Comparison of ENCODE assay signal across 9 mouse cellular contexts in genomic region chr5:151056920-151057294, GRCm38 (mm10).
DNase-seq lines count a peak whose midpoint lies in the region; ATAC-seq and TF ChIP-seq lines count a peak whose summit lies in the region.
"Had no signal": no experiment of that assay in that cellular context is flagged by ENCODE, and none has a peak within 500 bp of the region (broad histone marks: within the 10 kb centered on the region; RNA-seq: fewer than 3 reads in every experiment).

No protein-coding gene starts in this region.

- no peak for ATAC-seq in hindbrain, embryonic 13.5 days (ENCODE audit: low FRiP score)
- ATAC-seq in liver, postnatal 0 days = peak; percentile 66
- ATAC-seq in CD4-positive, CD25-positive, alpha-beta regulatory T cell, adult 4 months = no peak

- no peak for TF ChIP-seq EP300 in liver, postnatal 0 days (IDR thresholded peaks at IDR 0.05; ENCODE audit: low read depth)

- TF ChIP-seq CTCF in liver, postnatal 0 days (IDR thresholded peaks at IDR 0.05; ENCODE audit: low read depth) = peak; percentile 57

- WGBS in embryonic facial prominence, embryonic 10.5 days = 62% methylated on average over 6 of the region's 6 CpGs
- WGBS in hindbrain, embryonic 13.5 days = 77% methylated on average over 6 of the region's 6 CpGs
- 30% methylated on average over 6 of the region's 6 CpGs for WGBS in liver, postnatal 0 days (ENCODE audit: insufficient replicate concordance)

- H3K27ac ChIP-seq in brown adipose tissue, adult 24 weeks (replicated peaks; ENCODE audit: low read depth, low read length) = peak overlapping the region; percentile 79
- peak overlapping the region; percentile 72 for H3K27ac ChIP-seq in embryonic facial prominence, embryonic 10.5 days (replicated peaks)
- H3K27ac ChIP-seq in hindbrain, embryonic 13.5 days = peak overlapping the region; percentile 78
- peak overlapping the region; percentile 29; the same call in 1 of the 2 replicates for H3K27ac ChIP-seq in liver, postnatal 0 days (ENCODE audit: low read depth)

- H3K9ac ChIP-seq in hindbrain, embryonic 13.5 days = no peak overlapping the region
- H3K9ac ChIP-seq in liver, postnatal 0 days (replicated peaks) = 0 out of 2 replicates have a peak overlapping the region, but pooled peaks have one; percentile 7
- H3K9ac ChIP-seq: neural tube, embryonic 12.5 days had no signal

- no peaks in the 10 kb centered on the region for H3K27me3 ChIP-seq in embryonic facial prominence, embryonic 10.5 days (replicated peaks; ENCODE audit: low read depth, poor library complexity, severe bottlenecking)
- no peaks in the 10 kb centered on the region for H3K27me3 ChIP-seq in hindbrain, embryonic 13.5 days
- H3K27me3 ChIP-seq in liver, postnatal 0 days (ENCODE audit: insufficient read depth, low read length) = no peaks in the 10 kb centered on the region
- H3K27me3 ChIP-seq: neural tube, embryonic 12.5 days had no signal

- no peak for DNase-seq in embryonic facial prominence, embryonic 10.5 days (ENCODE audit: low spot score)
- DNase-seq in liver, postnatal 0 days = no peak
- DNase-seq in frontal cortex, postnatal 14 days (ENCODE audit: low spot score in 2 of 2) = no peak
- DNase-seq in left cerebral cortex, adult 18-20 months (ENCODE audit: low spot score in 2 of 2) = no peak
- no peak for DNase-seq in urinary bladder, adult 2 months (ENCODE audit: low spot score)

- H3K4me1 ChIP-seq in brown adipose tissue, adult 24 weeks (ENCODE audit: control insufficient read depth, insufficient read depth, insufficient read length, low read length) = peaks cover 21% of the 10 kb centered on the region; the same call in 1 of the 2 replicates
- H3K4me1 ChIP-seq in embryonic facial prominence, embryonic 10.5 days = peaks cover 61% of the 10 kb centered on the region
- peaks cover 28% of the 10 kb centered on the region for H3K4me1 ChIP-seq in hindbrain, embryonic 13.5 days (replicated peaks)
- H3K4me1 ChIP-seq in liver, postnatal 0 days (ENCODE audit: insufficient read depth) = peaks cover 7% of the 10 kb centered on the region; the same call in 1 of the 2 replicates

- H3K4me3 ChIP-seq in brown adipose tissue, adult 24 weeks (ENCODE audit: insufficient read depth, low read depth, low read length) = no peak overlapping the region
- H3K4me3 ChIP-seq in embryonic facial prominence, embryonic 10.5 days = no peak overlapping the region
- H3K4me3 ChIP-seq in hindbrain, embryonic 13.5 days = no peak overlapping the region
- H3K4me3 ChIP-seq in liver, postnatal 0 days (ENCODE audit: low read depth, low read length) = no peak overlapping the region
- H3K4me3 ChIP-seq: neural tube, embryonic 12.5 days had no signal

- H3K4me2 ChIP-seq in hindbrain, embryonic 13.5 days = no peak overlapping the region
- no peak overlapping the region for H3K4me2 ChIP-seq in liver, postnatal 0 days (ENCODE audit: low read depth, low read length)
- H3K4me2 ChIP-seq: neural tube, embryonic 12.5 days had no signal

- H3K36me3 ChIP-seq in embryonic facial prominence, embryonic 10.5 days (replicated peaks) = peaks cover 19% of the 10 kb centered on the region
- peaks cover 8% of the 10 kb centered on the region for H3K36me3 ChIP-seq in hindbrain, embryonic 13.5 days
- peaks cover 3% of the 10 kb centered on the region; the same call in 1 of the 2 replicates for H3K36me3 ChIP-seq in liver, postnatal 0 days (replicated peaks; ENCODE audit: insufficient read depth, low read length)

- H3K9me3 ChIP-seq in embryonic facial prominence, embryonic 10.5 days = peaks cover 7% of the 10 kb centered on the region; the same call in 1 of the 2 replicates
- no peaks in the 10 kb centered on the region for H3K9me3 ChIP-seq in hindbrain, embryonic 13.5 days
- no peaks in the 10 kb centered on the region for H3K9me3 ChIP-seq in liver, postnatal 0 days (ENCODE audit: low read length)

Comparison
In these comparisons a context has a peak if more than half of its experiments do, and no peak if none do; other contexts are left out.
1. H3K27ac ChIP-seq: peak in every context shown above with its lines; median percentile 79 in brown adipose tissue, adult 24 weeks; 78 in hindbrain, embryonic 13.5 days; 72 in embryonic facial prominence, embryonic 10.5 days; 29 in liver, postnatal 0 days.